Mouse (Mus musculus): Measurements from ENCODE around the gene Tcn2. TPM values are rescaled to one million over a fixed set of nuclear protein-coding genes. Genes with fewer than 3 reads are reported as not detected.

Gene Tcn2
- polyA plus RNA-seq, 1 experiment from 2014 or later = 40.0 TPM

DNA sequence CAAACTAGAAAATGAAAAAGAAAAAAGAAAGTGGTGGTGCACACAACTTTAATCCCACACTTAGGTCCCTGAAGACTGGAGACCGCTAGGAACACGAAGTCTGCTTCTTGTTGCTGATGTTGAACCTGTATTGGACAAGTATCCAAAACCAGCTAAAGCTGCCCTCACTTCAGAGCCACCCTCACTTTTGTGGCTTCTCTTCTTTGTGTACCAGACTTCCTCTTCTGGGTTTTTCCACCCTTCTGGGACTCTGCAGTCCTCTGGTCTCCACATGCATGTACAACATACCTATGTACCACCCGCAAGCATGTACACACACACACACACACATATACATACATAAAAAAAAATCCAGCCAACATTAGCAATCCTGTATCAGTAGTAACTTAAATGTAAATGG lies 48.2 kb downstream of the Tcn2 start:
- Histone ChIP-seq H3K27ac (no peak overlapping the region), H3K27me3 (replicated peaks) (no peaks in the 10 kb centered on the region), H3K9me3 (no peaks in the 10 kb centered on the region), H3K4me3 (replicated peaks) (no peak overlapping the region), H3K36me3 (no peaks in the 10 kb centered on the region), H3K4me2 (no peak overlapping the region), H3K4me1 (no peaks in the 10 kb centered on the region), H3K9ac (no peak overlapping the region)
- no peak for ATAC-seq (ENCODE audit: insufficient read depth, low FRiP score, low read depth)
- WGBS = 88% methylated on average over 3 of the region's 3 CpGs

DNA sequence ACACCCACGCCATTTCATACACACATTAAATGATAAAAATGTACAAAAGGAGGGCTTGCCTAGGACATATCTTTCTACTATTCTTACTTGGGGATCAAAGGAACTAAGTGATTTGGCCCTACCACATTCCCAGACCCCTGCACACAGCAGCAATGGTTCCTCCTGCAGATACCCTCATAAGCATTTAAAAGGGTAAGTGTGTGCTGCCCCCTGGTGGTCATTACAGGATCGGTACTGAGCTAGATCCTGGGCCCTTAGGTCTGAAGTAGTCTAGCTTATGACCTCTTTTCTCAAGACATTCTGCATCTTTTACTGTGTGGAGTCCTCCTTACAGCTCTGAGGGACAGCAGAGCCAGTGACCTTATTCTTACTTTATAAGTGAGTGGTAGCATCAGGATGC lies 52.1 kb downstream of the Tcn2 start:
- H3K4me3 ChIP-seq (replicated peaks) = no peak overlapping the region
- no peaks in the 10 kb centered on the region for H3K4me1 ChIP-seq
- H3K27ac ChIP-seq = no peak overlapping the region
- ATAC-seq (ENCODE audit: insufficient read depth, low FRiP score, low read depth) = no peak
- no peak overlapping the region for H3K4me2 ChIP-seq
- 41% methylated on average over 2 of the region's 2 CpGs for WGBS
- no peaks in the 10 kb centered on the region for H3K27me3 ChIP-seq (replicated peaks)
- H3K9ac ChIP-seq = no peak overlapping the region
- no peaks in the 10 kb centered on the region for H3K36me3 ChIP-seq
- H3K9me3 ChIP-seq = no peaks in the 10 kb centered on the region

DNA sequence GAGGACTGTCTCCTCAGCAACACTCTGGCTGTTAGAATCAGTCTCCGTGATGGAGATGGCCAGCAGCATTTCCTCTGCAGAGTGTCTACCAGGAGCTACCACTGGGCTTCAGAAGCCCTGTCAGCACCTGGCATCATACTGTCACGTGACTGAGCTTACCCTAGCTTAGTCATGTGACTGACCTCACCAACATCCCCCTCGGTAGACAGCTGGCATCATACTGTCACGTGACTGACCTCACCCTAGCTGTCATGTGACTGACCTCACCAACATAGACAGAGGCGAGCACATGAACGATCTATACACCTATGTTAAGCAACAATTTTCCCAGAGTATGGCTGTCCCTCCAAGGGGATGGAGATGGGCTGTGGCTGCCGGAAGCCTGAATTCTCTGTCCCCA lies 53.3 kb downstream of the Tcn2 start:
- Histone ChIP-seq H3K4me1 (no peaks in the 10 kb centered on the region), H3K9ac (no peak overlapping the region), H3K9me3 (no peaks in the 10 kb centered on the region), H3K36me3 (no peaks in the 10 kb centered on the region), H3K27ac (no peak overlapping the region), H3K4me2 (no peak overlapping the region), H3K27me3 (replicated peaks) (no peaks in the 10 kb centered on the region), H3K4me3 (replicated peaks) (no peak overlapping the region)
- ATAC-seq (ENCODE audit: insufficient read depth, low FRiP score, low read depth) = 0 out of 2 replicates have a peak, but pooled peaks have one; percentile 27
- WGBS = 68% methylated on average over 7 of the region's 7 CpGs

DNA sequence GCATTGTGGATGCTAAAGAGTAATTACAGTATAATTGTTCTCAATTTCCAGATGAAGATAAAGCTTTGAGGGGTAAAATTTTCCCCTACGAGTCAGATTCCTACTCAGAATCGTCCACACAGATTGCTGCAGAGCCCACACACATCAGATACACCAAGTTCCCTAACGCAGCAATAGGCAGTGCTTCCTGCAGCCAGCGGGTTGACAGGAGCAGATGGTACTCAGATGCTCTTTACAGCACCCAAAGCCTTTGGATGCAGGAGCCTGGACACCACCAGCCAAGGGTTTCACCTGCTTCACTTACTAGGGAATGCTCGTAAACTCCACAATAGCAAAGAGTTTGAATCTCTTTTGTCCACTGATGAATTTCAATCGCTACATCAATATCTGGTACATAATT lies 55.5 kb downstream of the Tcn2 start:
- Histone ChIP-seq H3K9me3 (no peaks in the 10 kb centered on the region), H3K9ac (no peak overlapping the region), H3K27ac (no peak overlapping the region), H3K27me3 (replicated peaks) (no peaks in the 10 kb centered on the region), H3K4me3 (replicated peaks) (no peak overlapping the region), H3K4me1 (no peaks in the 10 kb centered on the region), H3K36me3 (no peaks in the 10 kb centered on the region), H3K4me2 (no peak overlapping the region)
- 73% methylated on average over 6 of the region's 6 CpGs for WGBS
- ATAC-seq (ENCODE audit: insufficient read depth, low FRiP score, low read depth) = no peak

Other genes with a start within 250 kb of the Tcn2 start
- gene Osbp2, start 68.3 kb downstream of the Tcn2 start, polyA plus RNA-seq (2015; fragmentation: Nextera tagmentation; extraction: Ambion mirVana) = 0.39 and 0.40 TPM in 2 replicates
- gene 4921536K21Rik, start 37.1 kb downstream of the Tcn2 start, polyA plus RNA-seq (2015; fragmentation: Nextera tagmentation; extraction: Ambion mirVana) = 0.19 and 0.32 TPM in 2 replicates
- gene Dusp18, start 36.9 kb downstream of the Tcn2 start, polyA plus RNA-seq (2015; fragmentation: Nextera tagmentation; extraction: Ambion mirVana) = 8.0 and 8.1 TPM in 2 replicates
- 4.0 and 4.7 TPM in 2 replicates for gene Slc35e4, start 17.5 kb downstream of the Tcn2 start, polyA plus RNA-seq (2015; fragmentation: Nextera tagmentation; extraction: Ambion mirVana)
- 75.6 and 80.2 TPM in 2 replicates for gene Pes1, start 31.8 kb upstream of the Tcn2 start, polyA plus RNA-seq (2015; fragmentation: Nextera tagmentation; extraction: Ambion mirVana)
- gene 4930556J24Rik, start 44.6 kb upstream of the Tcn2 start, polyA plus RNA-seq (2015; fragmentation: Nextera tagmentation; extraction: Ambion mirVana) = 0.12 and 0.21 TPM in 2 replicates
- 18.3 and 21.6 TPM in 2 replicates for gene Gal3st1, start 51.5 kb upstream of the Tcn2 start, polyA plus RNA-seq (2015; fragmentation: Nextera tagmentation; extraction: Ambion mirVana)
- 1.4 and 1.5 TPM in 2 replicates for gene Sec14l4, start 99.3 kb upstream of the Tcn2 start, polyA plus RNA-seq (2015; fragmentation: Nextera tagmentation; extraction: Ambion mirVana)
- 0.08 and 0.18 TPM in 2 replicates for gene Sec14l3, start 132.7 kb upstream of the Tcn2 start, polyA plus RNA-seq (2015; fragmentation: Nextera tagmentation; extraction: Ambion mirVana)
- 21.7 and 21.8 TPM in 2 replicates for gene Mtfp1, start 163.3 kb upstream of the Tcn2 start, polyA plus RNA-seq (2015; fragmentation: Nextera tagmentation; extraction: Ambion mirVana)
- gene Sec14l2, start 191.3 kb upstream of the Tcn2 start, polyA plus RNA-seq (2015; fragmentation: Nextera tagmentation; extraction: Ambion mirVana) = 1.7 and 1.9 TPM in 2 replicates
- 25.1 and 26.8 TPM in 2 replicates for gene Rnf215, start 203.0 kb upstream of the Tcn2 start, polyA plus RNA-seq (2015; fragmentation: Nextera tagmentation; extraction: Ambion mirVana)
- 6.1 and 6.4 TPM in 2 replicates for gene Ccdc157, start 228.1 kb upstream of the Tcn2 start, polyA plus RNA-seq (2015; fragmentation: Nextera tagmentation; extraction: Ambion mirVana)
- 39.2 and 44.2 TPM in 2 replicates for gene Sf3a1, start 228.2 kb upstream of the Tcn2 start, polyA plus RNA-seq (2015; fragmentation: Nextera tagmentation; extraction: Ambion mirVana)